Mouse (Mus musculus): ENCODE measurements around the gene Mif. TPM values are rescaled to one million over a fixed set of nuclear protein-coding genes. Genes with fewer than 3 reads are reported as not detected.

Gene Mif
- total RNA-seq, 2 experiments from 2014 or later = 321 to 324 TPM

Other genes starting within 250 kb of the Mif start
- gene Susd2, start 216.2 kb downstream of the Mif start, total RNA-seq (2021) = 1 to 10 TPM; 2.8 to 3.4 TPM
- gene Cabin1, start 95.9 kb downstream of the Mif start, total RNA-seq (2021) = 10 to 100 TPM; 26.0 to 33.6 TPM
- gene Ddt, start 86.8 kb downstream of the Mif start, total RNA-seq (2021) = 10 to 100 TPM; 29.6 to 49.2 TPM
- not detected for gene Gm20441, start 79.3 kb downstream of the Mif start, total RNA-seq (2021)
- gene Gstt3, start 78.8 kb downstream of the Mif start, total RNA-seq (2021) = 1 to 10 TPM; 1.9 to 3.0 TPM
- 1 to 10 TPM; 5.9 to 7.9 TPM for gene Gstt1, start 61.7 kb downstream of the Mif start, total RNA-seq (2021)
- gene Gstt4, start 37.7 kb downstream of the Mif start, total RNA-seq (2021) = not detected
- 10 to 100 TPM; 10.1 to 12.7 TPM for gene Gstt2, start 22.8 kb downstream of the Mif start, total RNA-seq (2021)
- under 1 TPM in 1 of 2 experiments, not detected in 1; 0.48 TPM for gene Derl3, start 33.2 kb upstream of the Mif start, total RNA-seq (2021)
- 10 to 100 TPM; 41.3 to 44.8 TPM for gene Smarcb1, start 61.4 kb upstream of the Mif start, total RNA-seq (2021)
- gene Chchd10, start 72.9 kb upstream of the Mif start, total RNA-seq (2021) = 1,000 to 10,000 TPM; 1,157 to 1,242 TPM
- 1 to 10 TPM; 8.6 to 9.9 TPM for gene Mmp11, start 76.3 kb upstream of the Mif start, total RNA-seq (2021)
- not detected for gene Gm867, start 80.4 kb upstream of the Mif start, total RNA-seq (2021)
- gene Vpreb3, start 82.8 kb upstream of the Mif start, total RNA-seq (2021) = under 1 TPM in 1 of 2 experiments, not detected in 1; 0.53 TPM
- gene Gm5134, start 94.3 kb upstream of the Mif start, total RNA-seq (2021) = not detected
- 1 to 10 TPM; 9.8 to 9.9 TPM for gene Zfp280b, start 172.4 kb upstream of the Mif start, total RNA-seq (2021)

Measured in heart, postnatal 10 days (tissue).